24 mouse cellular contexts compared by ENCODE assay signal in genomic region chr16:9841496-9841895, GRCm38 (mm10).
DNase-seq lines count a peak whose midpoint lies in the region; TF ChIP-seq lines count a peak whose summit lies in the region.
"Had no signal": no experiment of that assay in that cellular context is flagged by ENCODE, and none has a peak within 500 bp of the region (broad histone marks: within the 10 kb centered on the region; RNA-seq: fewer than 3 reads in every experiment).

No protein-coding gene starts in this region.

- H3K4me1 ChIP-seq in olfactory bulb, adult 2 months (ENCODE audit: control insufficient read depth, insufficient read depth, low read length): peaks cover 8% of the 10 kb centered on the region; the same call in 1 of the 2 replicates
- H3K4me1 ChIP-seq: embryonic facial prominence, embryonic 10.5 days; embryonic facial prominence, embryonic 15.5 days; forebrain, embryonic 12.5 days; hindbrain, embryonic 10.5 days; hindbrain, embryonic 15.5 days; limb, embryonic 13.5 days; lung, embryonic 15.5 days; midbrain, embryonic 10.5 days; midbrain, embryonic 15.5 days had no signal

- TF ChIP-seq POLR2A in olfactory bulb, adult 2 months (IDR thresholded peaks at IDR 0.05; ENCODE audit: insufficient read depth, low read depth, low read length): no peak

- no peak for TF ChIP-seq CTCF in layer of hippocampus, adult 2 months (conservative IDR thresholded peaks at IDR 0.05)
- TF ChIP-seq CTCF in left cerebral cortex, adult 2 months (IDR thresholded peaks at IDR 0.05): no peak
- TF ChIP-seq CTCF in olfactory bulb, adult 2 months (IDR thresholded peaks at IDR 0.05; ENCODE audit: insufficient read depth, low read depth, low read length): no peak

- peak overlapping the region; percentile 70; the same call in 1 of the 2 replicates for H3K27ac ChIP-seq in layer of hippocampus, adult 2 months
- H3K27ac ChIP-seq in left cerebral cortex, adult 2 months: peak overlapping the region; percentile 53
- H3K27ac ChIP-seq in olfactory bulb, adult 2 months (ENCODE audit: insufficient read depth, low read depth, low read length): peak overlapping the region; percentile 74
- H3K27ac ChIP-seq: embryonic facial prominence, embryonic 10.5 days; embryonic facial prominence, embryonic 15.5 days; forebrain, embryonic 12.5 days; hindbrain, embryonic 10.5 days; hindbrain, embryonic 15.5 days; limb, embryonic 13.5 days; lung, embryonic 15.5 days; midbrain, embryonic 10.5 days; midbrain, embryonic 15.5 days had no signal

- no peak overlapping the region for H3K4me3 ChIP-seq in layer of hippocampus, adult 2 months
- no peak overlapping the region for H3K4me3 ChIP-seq in left cerebral cortex, adult 2 months
- H3K4me3 ChIP-seq in olfactory bulb, adult 2 months (ENCODE audit: insufficient read depth, low read depth, low read length): no peak overlapping the region
- H3K4me3 ChIP-seq: embryonic facial prominence, embryonic 10.5 days; embryonic facial prominence, embryonic 15.5 days; forebrain, embryonic 12.5 days; hindbrain, embryonic 10.5 days; hindbrain, embryonic 15.5 days; limb, embryonic 13.5 days; lung, embryonic 15.5 days; midbrain, embryonic 10.5 days; midbrain, embryonic 15.5 days had no signal

- intact Hi-C loops in left cerebral cortex, adult 2 months (cut with DNase I): no loop called here

- 46% methylated on average over 3 of the region's 3 CpGs for WGBS in olfactory bulb, adult 2 months

- DNase-seq in layer of hippocampus, adult 2 months (ENCODE audit: low spot score in 2 of 2): no peak
- DNase-seq in layer of hippocampus, adult 11-12 months (ENCODE audit: low spot score): no peak
- peak; percentile 82 for DNase-seq in brain, adult 2 months (ENCODE audit: low read depth, low spot score)
- DNase-seq in left cerebral cortex, adult 2 months (ENCODE audit: extremely low spot score in 1 of 2, low spot score in 2 of 2): peak; percentile 46
- no peak for DNase-seq in spleen, postnatal 36 days (ENCODE audit: low spot score in 2 of 2)
- DNase-seq in natural killer cell, adult 2 months (ENCODE audit: low spot score in 2 of 2): no peak
- DNase-seq: adrenal gland, postnatal 25 days; cerebellum, adult 18-20 months; cerebellum, postnatal 10 days; gastrocnemius, postnatal 14 days; heart, postnatal 14 days; kidney, adult 18-20 months; kidney, postnatal 36 days; layer of hippocampus, postnatal 36 days had no signal

Comparison
In these comparisons a context has a peak if more than half of its experiments do, and no peak if none do; other contexts are left out.
1. DNase-seq: peak in brain, adult 2 months (single experiment) and left cerebral cortex, adult 2 months (2 of 2); none in layer of hippocampus, adult 2 months (0 of 2), layer of hippocampus, adult 11-12 months (single experiment), spleen, postnatal 36 days (0 of 2) and natural killer cell, adult 2 months (0 of 2).
2. Peak in every context shown above with its lines, with median percentiles within 50 percentile points of each other: H3K27ac ChIP-seq.